8 mouse cellular contexts compared by ENCODE assay signal in genomic region chr11:70982030-70982429, GRCm38 (mm10). TPM values are rescaled to one million over a fixed set of nuclear protein-coding genes. Genes with fewer than 3 reads are reported as not detected.
DNase-seq lines count a peak whose midpoint lies in the region; ATAC-seq lines count a peak whose summit lies in the region.

No protein-coding gene starts in this region.

- WGBS in forebrain, embryonic 10.5 days: 15% methylated on average over 12 of the region's 12 CpGs
- 6% methylated on average over 12 of the region's 12 CpGs for WGBS in liver, embryonic 11.5 days

- H3K36me3 ChIP-seq in erythroblast, embryonic 14.5 days (ENCODE audit: control insufficient read depth): peaks cover 68% of the 10 kb centered on the region
- peaks cover 78% of the 10 kb centered on the region for H3K36me3 ChIP-seq in forebrain, embryonic 10.5 days (replicated peaks)
- peaks cover 55% of the 10 kb centered on the region for H3K36me3 ChIP-seq in liver, embryonic 11.5 days (ENCODE audit: control insufficient read depth, insufficient read depth, low read length)

- H3K4me2 ChIP-seq in liver, embryonic 11.5 days: peak overlapping the region; percentile 75

- H3K27ac ChIP-seq in forebrain, embryonic 10.5 days: peak overlapping the region; percentile 94
- peak overlapping the region; percentile 58 for H3K27ac ChIP-seq in liver, embryonic 11.5 days (ENCODE audit: low read depth, low read length)

- no peaks in the 10 kb centered on the region for H3K27me3 ChIP-seq in erythroblast, embryonic 14.5 days (ENCODE audit: control insufficient read depth)
- no peaks in the 10 kb centered on the region for H3K27me3 ChIP-seq in forebrain, embryonic 10.5 days (ENCODE audit: poor library complexity, severe bottlenecking)
- no peaks in the 10 kb centered on the region for H3K27me3 ChIP-seq in liver, embryonic 11.5 days (replicated peaks; ENCODE audit: control insufficient read depth, insufficient read depth, low read length)

- peak; percentile 13 for DNase-seq in 3T3-L1 (ENCODE audit: low read depth, low spot score)
- no peak for DNase-seq in forebrain, embryonic 10.5 days (ENCODE audit: extremely low spot score, low spot score)
- no peak for DNase-seq in liver, embryonic 11.5 days (ENCODE audit: low spot score)
- DNase-seq in urinary bladder, postnatal 10 days (ENCODE audit: low spot score): no peak
- DNase-seq in urinary bladder, postnatal 36 days (ENCODE audit: low spot score in 2 of 2): no peak
- DNase-seq in embryo, embryonic 10 days (ENCODE audit: low spot score): no peak

- H3K4me3 ChIP-seq in erythroblast, embryonic 14.5 days (replicated peaks): peak overlapping the region; percentile 91
- peak overlapping the region; percentile 99 for H3K4me3 ChIP-seq in forebrain, embryonic 10.5 days
- H3K4me3 ChIP-seq in liver, embryonic 11.5 days (ENCODE audit: low read depth, low read length): peak overlapping the region; percentile 86

- H3K4me1 ChIP-seq in erythroblast, embryonic 14.5 days (ENCODE audit: control insufficient read depth): peaks cover 41% of the 10 kb centered on the region
- peaks cover 17% of the 10 kb centered on the region for H3K4me1 ChIP-seq in forebrain, embryonic 10.5 days
- peaks cover 12% of the 10 kb centered on the region for H3K4me1 ChIP-seq in liver, embryonic 11.5 days (replicated peaks; ENCODE audit: control insufficient read depth, insufficient read depth, low read length)

- H3K9ac ChIP-seq in liver, embryonic 11.5 days (ENCODE audit: low read depth, low read length): peak overlapping the region; percentile 85

- ATAC-seq in erythroblast, adult 5-6 weeks (replicated peaks; ENCODE audit: low FRiP score, poor library complexity, severe bottlenecking): no peak
- no peak for ATAC-seq in liver, embryonic 11.5 days (replicated peaks; ENCODE audit: low FRiP score)

- H3K9me3 ChIP-seq in erythroblast, embryonic 14.5 days (ENCODE audit: control insufficient read depth, low read length): no peaks in the 10 kb centered on the region
- no peaks in the 10 kb centered on the region for H3K9me3 ChIP-seq in forebrain, embryonic 10.5 days
- H3K9me3 ChIP-seq in liver, embryonic 11.5 days (ENCODE audit: control insufficient read depth, low read length): no peaks in the 10 kb centered on the region

RNA-seq across cellular contexts. Expression of gene C1qbp, which starts 0.8 kb away (rescaled TPM):
- polyA plus RNA-seq in erythroblast, embryonic 14.5 days (2012): 16.1 and 18.2 TPM in 2 replicates
- 72.8 and 93.0 TPM in 2 replicates for total RNA-seq in erythroblast, adult 5-6 weeks (2015; ENCODE audit: low replicate concordance)
- total RNA-seq in erythroblast, adult 5-6 weeks (2017; ENCODE audit: low replicate concordance): 10.1 and 11.7 TPM in 2 replicates
- 366 and 369 TPM in 2 replicates for polyA plus RNA-seq in forebrain, embryonic 10.5 days (2016; fragmentation: Nextera tagmentation; extraction: Ambion mirVana)
- polyA plus RNA-seq in liver, embryonic 11.5 days (2014; fragmentation: Nextera tagmentation; extraction: Ambion mirVana): 568 and 569 TPM in 2 replicates

RNA-seq across cellular contexts. Expression of gene Rpain, which starts 12.0 kb away (rescaled TPM):
- polyA plus RNA-seq in erythroblast, embryonic 14.5 days (2012): 2.4 and 3.2 TPM in 2 replicates
- 28.0 and 28.6 TPM in 2 replicates for total RNA-seq in erythroblast, adult 5-6 weeks (2015; ENCODE audit: low replicate concordance)
- 37.1 and 45.3 TPM in 2 replicates for total RNA-seq in erythroblast, adult 5-6 weeks (2017; ENCODE audit: low replicate concordance)
- polyA plus RNA-seq in forebrain, embryonic 10.5 days (2016; fragmentation: Nextera tagmentation; extraction: Ambion mirVana): 83.8 and 93.9 TPM in 2 replicates
- polyA plus RNA-seq in liver, embryonic 11.5 days (2014; fragmentation: Nextera tagmentation; extraction: Ambion mirVana): 111 and 124 TPM in 2 replicates

RNA-seq across cellular contexts. Expression of gene Nup88, which starts 12.3 kb away (rescaled TPM):
- polyA plus RNA-seq in erythroblast, embryonic 14.5 days (2012): 3.4 and 5.4 TPM in 2 replicates
- total RNA-seq in erythroblast, adult 5-6 weeks (2015; ENCODE audit: low replicate concordance): 33.4 and 68.6 TPM in 2 replicates
- total RNA-seq in erythroblast, adult 5-6 weeks (2017; ENCODE audit: low replicate concordance): 34.3 and 48.2 TPM in 2 replicates
- polyA plus RNA-seq in forebrain, embryonic 10.5 days (2016; fragmentation: Nextera tagmentation; extraction: Ambion mirVana): 150 and 155 TPM in 2 replicates
- polyA plus RNA-seq in liver, embryonic 11.5 days (2014; fragmentation: Nextera tagmentation; extraction: Ambion mirVana): 125 and 144 TPM in 2 replicates

RNA-seq across cellular contexts. Expression of gene Dhx33, which starts 22.2 kb away (rescaled TPM):
- 0.11 and 0.27 TPM in 2 replicates for polyA plus RNA-seq in erythroblast, embryonic 14.5 days (2012)
- 2.3 and 3.3 TPM in 2 replicates for total RNA-seq in erythroblast, adult 5-6 weeks (2015; ENCODE audit: low replicate concordance)
- total RNA-seq in erythroblast, adult 5-6 weeks (2017; ENCODE audit: low replicate concordance): 5.6 and 6.6 TPM in 2 replicates
- polyA plus RNA-seq in forebrain, embryonic 10.5 days (2016; fragmentation: Nextera tagmentation; extraction: Ambion mirVana): 27.5 and 28.6 TPM in 2 replicates
- 24.2 and 26.6 TPM in 2 replicates for polyA plus RNA-seq in liver, embryonic 11.5 days (2014; fragmentation: Nextera tagmentation; extraction: Ambion mirVana)

RNA-seq across cellular contexts. Expression of gene Mis12, which starts 37.4 kb away (rescaled TPM):
- polyA plus RNA-seq in erythroblast, embryonic 14.5 days (2012): 0.35 and 0.60 TPM in 2 replicates
- total RNA-seq in erythroblast, adult 5-6 weeks (2015; ENCODE audit: low replicate concordance): 10.0 and 14.6 TPM in 2 replicates
- total RNA-seq in erythroblast, adult 5-6 weeks (2017; ENCODE audit: low replicate concordance): 18.7 and 20.6 TPM in 2 replicates
- polyA plus RNA-seq in forebrain, embryonic 10.5 days (2016; fragmentation: Nextera tagmentation; extraction: Ambion mirVana): 67.8 and 73.9 TPM in 2 replicates
- polyA plus RNA-seq in liver, embryonic 11.5 days (2014; fragmentation: Nextera tagmentation; extraction: Ambion mirVana): 31.3 and 31.9 TPM in 2 replicates

Comparison
In these comparisons a context has a peak if more than half of its experiments do, and no peak if none do; other contexts are left out.
1. RNA of gene C1qbp, which starts 0.8 kb away (polyA plus RNA-seq): 568 to 569 TPM in liver, embryonic 11.5 days and 366 to 369 TPM in forebrain, embryonic 10.5 days; 16.1 to 18.2 TPM in erythroblast, embryonic 14.5 days; every median in the first group is over 10 times any median in the second.
2. RNA of gene Rpain, which starts 12.0 kb away (polyA plus RNA-seq): 111 to 124 TPM in liver, embryonic 11.5 days and 83.8 to 93.9 TPM in forebrain, embryonic 10.5 days; 2.4 to 3.2 TPM in erythroblast, embryonic 14.5 days; every median in the first group is over 10 times any median in the second.
3. RNA of gene Nup88, which starts 12.3 kb away (polyA plus RNA-seq): 150 to 155 TPM in forebrain, embryonic 10.5 days and 125 to 144 TPM in liver, embryonic 11.5 days; 3.4 to 5.4 TPM in erythroblast, embryonic 14.5 days; every median in the first group is over 10 times any median in the second.
4. Peak in every context shown above with its lines, with median percentiles within 50 percentile points of each other: H3K4me3 ChIP-seq.